Comparison of ENCODE assay signal across 14 mouse cellular contexts in genomic region chr2:153202766-153203165, GRCm38 (mm10). TPM values are rescaled to one million over a fixed set of nuclear protein-coding genes. Genes with fewer than 3 reads are reported as not detected.
DNase-seq lines count a peak whose midpoint lies in the region.
"Had no signal": no experiment of that assay in that cellular context is flagged by ENCODE, and none has a peak within 500 bp of the region (broad histone marks: within the 10 kb centered on the region; RNA-seq: fewer than 3 reads in every experiment).

No protein-coding gene starts in this region.

- intact Hi-C loops in gastrocnemius, postnatal 36 days (cut with DNase I), result no loop called here

- DNase-seq in adrenal gland, adult (ENCODE audit: inconsistent age in 2 of 2, low spot score in 1 of 2), result peak; percentile 83 to 90
- DNase-seq in adrenal gland, adult 2 months, result peak; percentile 80
- DNase-seq in adrenal gland, postnatal 14 days, result peak; percentile 82
- DNase-seq in testis, postnatal 10 days (ENCODE audit: low spot score), result peak; percentile 77
- DNase-seq in retina, embryonic 14.5 days (ENCODE audit: low spot score), result no peak
- no peak for DNase-seq in gastrocnemius, postnatal 36 days
- DNase-seq in kidney, adult 11 months, result no peak
- DNase-seq: cerebellum, adult 18-20 months; cerebellum, adult 9-11 months; cerebellum, postnatal 25 days; gastrocnemius, postnatal 25 days; heart, adult 2 months; heart, postnatal 14 days; heart, postnatal 4 days had no signal

RNA-seq across cellular contexts. Expression of gene Tspyl3, which starts 22.5 kb away (rescaled TPM):
- 1 to 10 TPM; 1.9 to 3.9 TPM for total RNA-seq in adrenal gland, adult 2 months (2021)
- polyA plus RNA-seq in adrenal gland, adult 2 months (2012; rRNA removed), result 3.6 and 4.0 TPM in 2 replicates
- 3.2 and 4.7 TPM in 2 replicates for total RNA-seq in adrenal gland, postnatal 14 days (2021)
- total RNA-seq in gastrocnemius, postnatal 36 days (2021), result under 1 TPM; 0.32 to 0.51 TPM

RNA-seq across cellular contexts. Expression of gene Plagl2, which starts 38.5 kb away (rescaled TPM):
- total RNA-seq in adrenal gland, adult 2 months (2021), result 1 to 10 TPM; 8.2 to 9.3 TPM
- 3.7 and 5.2 TPM in 2 replicates for polyA plus RNA-seq in adrenal gland, adult 2 months (2012; rRNA removed)
- 9.3 and 10.6 TPM in 2 replicates for total RNA-seq in adrenal gland, postnatal 14 days (2021)
- total RNA-seq in gastrocnemius, postnatal 36 days (2021), result 1 to 10 TPM; 2.2 to 3.2 TPM

RNA-seq across cellular contexts. Expression of gene Pofut1, which starts 38.6 kb away (rescaled TPM):
- total RNA-seq in adrenal gland, adult 2 months (2021), result 10 to 100 TPM; 47.6 to 57.0 TPM
- 43.5 and 46.5 TPM in 2 replicates for polyA plus RNA-seq in adrenal gland, adult 2 months (2012; rRNA removed)
- 29.4 and 32.2 TPM in 2 replicates for total RNA-seq in adrenal gland, postnatal 14 days (2021)
- 1 to 10 TPM; 9.5 to 9.9 TPM for total RNA-seq in gastrocnemius, postnatal 36 days (2021)

RNA-seq across cellular contexts. Expression of gene Tm9sf4, which starts 41.7 kb away (rescaled TPM):
- 100 to 1,000 TPM; 104 to 121 TPM for total RNA-seq in adrenal gland, adult 2 months (2021)
- 40.8 and 66.2 TPM in 2 replicates for polyA plus RNA-seq in adrenal gland, adult 2 months (2012; rRNA removed)
- 96.0 and 104 TPM in 2 replicates for total RNA-seq in adrenal gland, postnatal 14 days (2021)
- total RNA-seq in gastrocnemius, postnatal 36 days (2021), result 10 to 100 TPM; 27.3 to 31.1 TPM

Comparison
In these comparisons a context has a peak if more than half of its experiments do, and no peak if none do; other contexts are left out.
1. DNase-seq: peak in adrenal gland, adult (2 of 2), adrenal gland, adult 2 months (single experiment), adrenal gland, postnatal 14 days (single experiment) and testis, postnatal 10 days (single experiment); none in retina, embryonic 14.5 days (single experiment), gastrocnemius, postnatal 36 days (0 of 2) and kidney, adult 11 months (single experiment).